Mouse (Mus musculus) large intestine, adult 2 months (tissue): ENCODE data around the gene Nipsnap1. TPM values are rescaled to one million over a fixed set of nuclear protein-coding genes. Genes with fewer than 3 reads are reported as not detected.

ENCODE experiments used
- DNase-seq: peaks from one replicate; pipeline ENCODE4 v3.0.0-alpha.2; 2012; ENCODE audit warnings: low read depth, low spot score
- WGBS: fragments of 180-500 bp; shearing (Covaris S2); methylation state at CpG from one replicate; pipeline ENCODE4 v1.1.7; 2018; 5-methylcytosine and 5-hydroxymethylcytosine counted together
- polyA plus RNA-seq: library from polyadenylated mRNA; depleted of rRNA; stranded (reverse); fragments of >200 nt; gene quantifications from 2 replicates; pipeline ENCODE4 v1.2.3, GENCODE M21; 2012

Nipsnap1 gene
- polyA plus RNA-seq, 1 experiment: 26.4 TPM

- 47% methylated on average over 11 of the region's 11 CpGs for WGBS
- no peak for DNase-seq
Measured at GRCm38 (mm10) chr11:4861816-4862604, 11.7 kb upstream of the Nipsnap1 start.

- no peak for DNase-seq
- 95% methylated on average over 1 of the region's 1 CpGs for WGBS
Measured at GRCm38 (mm10) chr11:4862730-4863129, 11.0 kb upstream of the Nipsnap1 start.

DNA sequence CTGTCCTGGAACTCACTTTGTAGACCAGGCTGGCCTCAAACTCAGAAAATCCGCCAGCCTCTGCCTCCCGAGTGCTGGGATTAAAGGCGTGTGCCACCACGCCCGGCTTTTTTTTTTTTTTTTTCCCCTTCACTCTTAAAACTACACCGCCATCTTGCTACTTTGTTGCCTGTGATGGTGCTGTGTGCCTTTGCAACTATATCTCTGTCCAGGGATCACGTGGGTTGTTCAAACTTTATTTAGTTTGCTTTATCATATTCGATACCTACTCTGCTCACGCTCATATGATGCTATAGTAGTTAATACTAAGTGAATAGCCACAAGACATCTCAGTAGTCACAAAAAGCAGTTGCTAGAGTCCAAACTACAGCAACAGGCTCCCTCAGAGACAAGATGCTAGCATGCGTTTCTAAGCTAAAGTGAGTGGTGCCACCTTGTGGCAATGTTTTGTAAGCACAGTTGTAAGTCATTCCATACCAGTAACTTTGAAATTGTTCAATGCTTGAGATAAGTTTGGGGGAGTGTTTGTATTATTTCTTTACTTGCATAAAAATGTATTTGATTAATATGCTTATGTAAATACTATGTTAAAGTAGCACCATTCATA, 8.0 kb upstream of the Nipsnap1 start:
- DNase-seq: no peak
- 35% methylated on average over 10 of the region's 10 CpGs for WGBS

GRCm38 (mm10) chr11:4874551-4874950, 800 bp downstream of the Nipsnap1 start:
- 5% methylated on average over 10 of the region's 10 CpGs for WGBS
- no peak for DNase-seq

DNA sequence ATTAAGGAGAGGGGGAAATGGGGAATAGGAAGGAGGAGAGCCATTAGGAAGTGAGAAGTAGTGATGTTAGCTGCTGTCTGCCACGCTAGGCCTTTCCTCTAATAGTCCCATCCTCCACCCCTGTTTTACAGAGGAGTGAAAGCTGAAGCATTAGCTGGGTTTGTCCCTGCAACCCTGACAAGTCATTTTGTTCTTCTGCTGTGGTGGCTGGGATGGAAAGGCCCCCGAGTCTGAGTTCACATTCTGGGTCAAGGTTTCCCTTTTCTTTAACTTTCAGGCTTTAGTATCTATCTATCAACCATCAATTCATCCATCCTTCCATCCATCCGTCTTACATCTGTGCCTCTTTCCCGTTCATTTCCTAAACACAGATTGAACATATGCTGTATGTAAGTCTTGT, 7.3 kb downstream of the Nipsnap1 start:
- WGBS: 84% methylated on average over 4 of the region's 4 CpGs
- DNase-seq: no peak

GRCm38 (mm10) chr11:4882892-4883627, 9.3 kb downstream of the Nipsnap1 start:
- 26% methylated on average over 14 of the region's 14 CpGs for WGBS
- DNase-seq: peak; percentile 76

GRCm38 (mm10) chr11:4885385-4885903, 11.7 kb downstream of the Nipsnap1 start:
- WGBS: 51% methylated on average over 2 of the region's 2 CpGs
- DNase-seq: no peak

GRCm38 (mm10) chr11:4886987-4887386, 13.2 kb downstream of the Nipsnap1 start:
- DNase-seq: no peak
- WGBS: 95% methylated on average over 3 of the region's 3 CpGs

- WGBS: 2% methylated on average over 52 of the region's 52 CpGs
- DNase-seq: peak; percentile 74
Measured at GRCm38 (mm10) chr11:4894848-4895816, 21.4 kb downstream of the Nipsnap1 start, which contains the start of gene Thoc5. Gene Thoc5, plus strand, starts transcription at chr11:4895320.

GRCm38 (mm10) chr11:4900437-4900836, 26.7 kb downstream of the Nipsnap1 start:
- 79% methylated on average over 5 of the region's 5 CpGs for WGBS
- no peak for DNase-seq

DNA sequence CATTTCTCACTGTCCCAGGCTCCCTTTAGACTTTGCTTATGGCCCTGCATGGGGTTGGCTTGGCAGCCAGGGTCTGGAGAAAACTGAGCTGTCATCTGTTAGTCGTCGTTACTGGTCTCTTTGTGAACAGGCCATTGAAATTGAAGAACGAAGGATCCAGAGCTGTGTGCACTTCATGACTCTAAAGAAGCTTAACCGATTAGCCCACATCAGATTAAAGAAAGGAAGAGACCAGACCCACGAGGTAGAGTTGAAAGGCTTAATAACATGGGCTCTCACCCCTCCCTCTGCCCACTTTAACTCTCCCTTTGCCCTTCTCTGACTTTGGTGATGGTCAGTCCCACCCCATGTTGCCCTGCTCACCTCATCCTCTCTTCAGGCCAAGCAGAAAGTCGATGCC, 28.2 kb downstream of the Nipsnap1 start:
- 87% methylated on average over 6 of the region's 6 CpGs for WGBS
- DNase-seq: no peak

- DNase-seq: no peak
- WGBS: 90% methylated on average over 6 of the region's 6 CpGs
Measured at GRCm38 (mm10) chr11:4906231-4906630, 32.5 kb downstream of the Nipsnap1 start.

DNA sequence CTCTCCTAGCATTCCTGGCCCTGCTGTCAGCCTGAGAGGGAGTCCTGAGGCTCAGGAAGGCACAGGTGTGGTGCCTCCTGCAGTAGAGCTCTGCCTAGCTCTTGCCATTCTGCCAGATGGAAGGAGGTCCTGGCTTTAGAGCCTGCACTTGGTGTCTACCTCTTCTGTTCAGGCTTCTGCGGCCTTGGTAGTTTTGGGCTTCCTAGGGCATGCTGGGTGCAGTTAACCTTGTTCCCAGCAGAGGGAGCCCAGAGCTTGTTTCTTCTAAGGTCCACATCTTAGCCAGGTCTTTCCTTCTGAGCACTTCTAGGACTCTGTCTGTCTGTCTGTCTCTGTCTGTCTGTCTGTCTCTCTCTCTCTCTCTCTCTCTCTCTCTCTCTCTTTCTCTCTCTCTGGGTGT, 42.3 kb downstream of the Nipsnap1 start:
- peak; percentile 37 for DNase-seq
- 30% methylated on average over 1 of the region's 1 CpGs for WGBS

DNA sequence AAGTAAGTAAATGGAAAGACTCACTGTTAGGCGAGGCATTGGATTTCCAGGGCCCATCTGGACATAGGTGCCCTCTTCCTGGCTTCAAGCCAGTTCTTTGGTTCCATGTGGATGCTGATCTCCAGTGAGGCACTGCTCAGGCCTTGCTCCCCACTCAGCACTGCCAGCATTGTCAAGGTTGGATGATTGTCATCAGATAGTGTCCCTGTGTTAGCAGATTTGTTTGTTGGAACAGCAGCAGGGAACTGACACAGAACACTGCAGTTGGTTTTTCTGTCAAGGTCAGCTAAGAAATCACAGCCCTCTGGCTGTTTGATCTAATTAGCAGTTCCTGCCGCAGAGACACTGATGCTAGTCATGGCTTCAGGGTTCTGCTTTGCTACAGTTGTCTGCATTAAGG, 47.5 kb downstream of the Nipsnap1 start:
- no peak for DNase-seq
- 89% methylated on average over 2 of the region's 2 CpGs for WGBS

DNA sequence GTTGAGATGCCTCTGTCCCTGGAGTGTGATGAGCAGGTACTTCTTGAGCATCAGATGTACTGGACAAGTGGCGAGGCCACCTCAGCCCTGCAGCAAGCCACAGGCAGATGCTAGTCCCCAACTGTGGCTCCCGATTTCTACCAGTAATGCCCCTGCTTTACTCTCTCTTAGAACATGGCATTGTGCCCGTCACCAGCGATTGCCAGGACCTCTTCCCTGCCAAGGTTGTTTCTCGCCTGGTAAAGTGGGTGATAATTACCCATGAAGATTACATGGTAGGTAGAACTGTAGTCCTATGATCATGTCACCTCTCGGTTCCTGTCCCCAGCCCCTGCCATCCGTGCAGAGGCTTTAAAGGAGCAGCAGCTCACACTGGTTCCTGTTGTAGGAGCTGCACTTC, 48.0 kb downstream of the Nipsnap1 start:
- DNase-seq: no peak
- 84% methylated on average over 7 of the region's 7 CpGs for WGBS

DNA sequence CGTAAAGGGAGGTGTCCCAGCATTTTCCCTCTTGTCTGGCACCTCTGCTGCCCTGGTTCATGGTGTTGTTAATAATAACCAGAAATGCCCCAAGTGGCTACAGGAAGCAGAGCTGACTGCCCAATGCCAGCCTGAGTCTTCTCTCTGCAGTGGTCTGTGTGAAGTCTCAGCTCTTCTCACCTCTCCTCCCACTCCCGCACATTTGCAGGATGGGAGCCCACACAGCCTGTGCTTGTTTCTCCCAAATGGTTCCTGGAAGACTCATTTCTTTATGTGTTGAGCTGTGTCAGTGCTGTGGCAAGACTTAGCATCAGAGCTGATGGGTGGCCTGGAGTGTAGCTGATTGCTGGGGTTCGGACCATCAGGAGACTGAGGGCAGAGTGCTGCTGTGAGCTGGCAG, 53.5 kb downstream of the Nipsnap1 start:
- 91% methylated on average over 3 of the region's 3 CpGs for WGBS
- DNase-seq: no peak

GRCm38 (mm10) chr11:4931009-4931601, 57.4 kb downstream of the Nipsnap1 start:
- WGBS: 81% methylated on average over 1 of the region's 1 CpGs
- DNase-seq: no peak

GRCm38 (mm10) chr11:4936243-4936642, 62.5 kb downstream of the Nipsnap1 start:
- 82% methylated on average over 5 of the region's 5 CpGs for WGBS
- DNase-seq: no peak
